Mouse (Mus musculus) kidney, embryonic 15.5 days (tissue): Measurements from ENCODE around the gene Riok1. TPM values are rescaled to one million over a fixed set of nuclear protein-coding genes. Genes with fewer than 3 reads are reported as not detected.

ENCODE experiments used
- ATAC-seq: fragments of 200-750 bp; cut with Nextera tagmentation; replicated peaks from 2 replicates; pipeline ENCODE4 v1.8.0; 2017; ENCODE audit warnings: moderate TSS enrichment; ENCODE audit not compliant: low FRiP score
- H3K27ac ChIP-seq: fragments of 300-500 bp; sonication (generic); 2 replicates; pipeline ENCODE4 v1.5.1; 2015; ENCODE audit warnings: mild to moderate bottlenecking, inconsistent platforms
- H3K27me3 ChIP-seq: fragments of 300-500 bp; sonication (generic); 2 replicates; pipeline ENCODE4 v1.6.1; 2015; ENCODE audit warnings: inconsistent platforms
- H3K36me3 ChIP-seq: fragments of 300-500 bp; sonication (generic); 2 replicates; pipeline ENCODE4 v1.6.1; 2015; ENCODE audit warnings: inconsistent platforms
- H3K4me1 ChIP-seq: fragments of 300-500 bp; sonication (generic); 2 replicates; pipeline ENCODE4 v1.6.1; 2015; ENCODE audit warnings: inconsistent platforms
- H3K4me2 ChIP-seq: fragments of 300-500 bp; sonication (generic); 2 replicates; pipeline ENCODE4 v1.6.1; 2015; ENCODE audit warnings: moderate library complexity, mild to moderate bottlenecking, inconsistent platforms
- H3K4me3 ChIP-seq: fragments of 300-500 bp; sonication (generic); replicated peaks from 2 replicates; pipeline ENCODE4 v1.5.1; 2015; ENCODE audit warnings: mild to moderate bottlenecking, inconsistent platforms
- H3K9ac ChIP-seq: fragments of 300-500 bp; sonication (generic); 2 replicates; pipeline ENCODE4 v1.6.1; 2015; ENCODE audit warnings: mild to moderate bottlenecking, inconsistent platforms
- H3K9me3 ChIP-seq: fragments of 300-500 bp; sonication (generic); replicated peaks from 2 replicates; pipeline ENCODE4 v1.6.1; 2016; ENCODE audit warnings: inconsistent platforms
- WGBS: fragments of 180-500 bp; shearing (Covaris S2); methylation state at CpG from one replicate; pipeline ENCODE4 v1.1.7; 2015; ENCODE audit warnings: mixed read lengths; 5-methylcytosine and 5-hydroxymethylcytosine counted together
- polyA plus RNA-seq: library from polyadenylated mRNA; unstranded; fragments of >200 nt; fragmentation: Nextera tagmentation; extraction: Ambion mirVana; gene quantifications from 2 replicates; pipeline ENCODE4 v1.2.1, GENCODE M21; 2015

Riok1 gene
- polyA plus RNA-seq, 1 experiment from 2014 or later: 54.7 TPM

GRCm38 (mm10) chr13:38012436-38012835 lies 24.4 kb upstream of the Riok1 start:
- H3K27me3 ChIP-seq: no peaks in the 10 kb centered on the region
- ATAC-seq: no peak
- H3K9me3 ChIP-seq: no peaks in the 10 kb centered on the region
- WGBS: 87% methylated on average over 5 of the region's 5 CpGs
- H3K4me2 ChIP-seq: no peak overlapping the region
- H3K4me1 ChIP-seq: no peaks in the 10 kb centered on the region
- no peak overlapping the region for H3K4me3 ChIP-seq
- H3K27ac ChIP-seq: no peak overlapping the region
- H3K9ac ChIP-seq: no peak overlapping the region
- H3K36me3 ChIP-seq: no peaks in the 10 kb centered on the region

DNA sequence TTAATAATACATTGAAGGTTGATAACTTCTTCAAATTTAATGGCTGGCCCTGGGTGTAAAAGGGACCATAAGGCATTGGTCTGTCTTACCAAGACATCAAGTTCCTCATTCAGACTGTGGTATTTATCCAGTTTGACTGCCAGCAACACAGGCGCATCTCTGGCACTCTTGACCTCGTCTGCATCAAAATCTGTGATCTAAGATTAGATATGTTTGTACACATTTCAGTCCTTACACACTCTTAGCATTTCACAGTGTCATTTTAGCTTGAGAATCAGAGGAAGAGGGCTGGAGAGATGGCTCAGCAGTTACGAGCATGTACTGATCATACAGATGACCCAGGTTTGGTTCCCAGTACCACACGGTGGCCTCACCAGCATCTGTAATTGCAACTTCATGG lies 21.2 kb upstream of the Riok1 start:
- no peak for ATAC-seq
- 92% methylated on average over 4 of the region's 4 CpGs for WGBS

DNA sequence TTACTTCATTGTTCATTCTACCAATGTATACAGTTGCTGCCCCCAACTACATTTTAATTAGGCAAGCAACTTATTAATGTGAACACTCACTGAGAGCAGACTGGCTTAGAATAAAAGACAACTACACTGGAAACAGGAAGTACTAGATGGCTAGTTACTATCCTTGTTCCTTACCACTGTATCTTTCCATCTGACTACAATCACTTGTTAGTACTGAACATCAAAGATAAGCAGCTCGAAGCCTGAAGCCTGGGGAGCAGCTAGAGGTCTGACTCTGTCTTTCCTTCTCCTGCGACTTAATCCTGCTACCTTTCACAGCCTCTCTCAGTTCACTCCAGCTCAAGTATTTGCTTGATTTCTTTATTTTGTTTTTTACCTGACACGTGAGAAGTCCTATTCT lies 18.0 kb upstream of the Riok1 start:
- Histone ChIP-seq H3K9me3 (no peaks in the 10 kb centered on the region), H3K27ac (no peak overlapping the region), H3K4me3 (no peak overlapping the region), H3K36me3 (no peaks in the 10 kb centered on the region), H3K4me1 (no peaks in the 10 kb centered on the region), H3K4me2 (no peak overlapping the region), H3K9ac (no peak overlapping the region), H3K27me3 (no peaks in the 10 kb centered on the region)
- no peak for ATAC-seq
- 64% methylated on average over 3 of the region's 3 CpGs for WGBS

More for the DNA sequence above, 21.2 kb upstream of the Riok1 start:
- H3K36me3 ChIP-seq: no peaks in the 10 kb centered on the region
- H3K9ac ChIP-seq: no peak overlapping the region
- H3K4me3 ChIP-seq: no peak overlapping the region
- no peaks in the 10 kb centered on the region for H3K27me3 ChIP-seq
- no peaks in the 10 kb centered on the region for H3K9me3 ChIP-seq
- H3K27ac ChIP-seq: no peak overlapping the region
- H3K4me2 ChIP-seq: no peak overlapping the region
- H3K4me1 ChIP-seq: no peaks in the 10 kb centered on the region

DNA sequence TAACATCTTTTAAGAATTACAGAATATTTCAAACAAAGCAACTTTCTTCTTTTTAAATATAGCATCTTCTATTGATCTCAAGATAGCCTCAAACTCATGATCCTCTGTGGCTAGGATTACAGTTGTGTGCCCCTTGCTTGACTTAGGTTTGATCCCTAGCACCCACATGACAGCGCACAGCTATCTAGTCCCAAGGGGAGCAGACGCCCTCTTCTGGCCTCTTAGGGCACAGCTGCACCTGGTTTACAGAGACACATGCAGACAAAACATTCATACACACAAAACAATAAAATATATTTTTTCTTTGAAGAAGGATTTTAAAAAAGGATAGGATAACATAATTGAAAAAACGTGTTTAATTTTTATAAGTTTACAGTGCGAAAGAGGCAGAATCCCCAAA lies 10.9 kb upstream of the Riok1 start:
- H3K4me1 ChIP-seq: no peaks in the 10 kb centered on the region
- WGBS: 44% methylated on average over 4 of the region's 4 CpGs
- H3K27ac ChIP-seq: no peak overlapping the region
- ATAC-seq: no peak
- no peak overlapping the region for H3K9ac ChIP-seq
- no peak overlapping the region for H3K4me3 ChIP-seq
- H3K27me3 ChIP-seq: no peaks in the 10 kb centered on the region
- no peaks in the 10 kb centered on the region for H3K36me3 ChIP-seq
- no peak overlapping the region for H3K4me2 ChIP-seq
- H3K9me3 ChIP-seq: no peaks in the 10 kb centered on the region

DNA sequence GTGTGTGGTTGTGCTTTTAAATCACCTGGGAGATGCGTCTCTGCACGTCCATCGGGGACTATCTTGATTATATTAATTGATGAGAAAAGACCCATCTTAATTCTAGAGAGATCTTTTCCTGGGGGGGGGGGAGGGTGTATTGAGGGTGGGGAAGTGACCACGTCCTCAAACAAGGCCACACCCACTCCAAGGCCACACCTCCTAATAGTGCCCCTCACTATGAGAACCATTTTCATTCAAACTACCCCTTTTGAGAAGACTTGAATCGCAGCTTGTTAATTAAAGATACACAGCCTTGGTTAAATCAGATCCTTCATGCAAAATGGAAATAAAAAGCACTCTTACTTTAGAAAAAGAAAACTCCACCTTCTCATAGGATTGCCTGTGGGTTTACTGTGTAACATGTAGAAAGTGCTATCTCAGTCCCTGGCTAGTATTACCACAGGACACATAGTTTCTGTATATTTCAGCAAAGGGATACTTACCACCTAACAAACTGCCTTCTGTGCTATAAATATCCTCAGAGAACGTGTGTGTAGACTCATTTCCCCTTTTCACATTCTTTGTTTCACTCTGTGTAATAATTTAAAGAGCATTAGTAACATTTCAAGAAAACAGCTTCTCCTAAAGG lies 9.1 kb upstream of the Riok1 start:
- Histone ChIP-seq H3K9ac (no peak overlapping the region), H3K9me3 (no peaks in the 10 kb centered on the region), H3K27ac (no peak overlapping the region), H3K4me1 (no peaks in the 10 kb centered on the region), H3K4me3 (no peak overlapping the region), H3K36me3 (no peaks in the 10 kb centered on the region), H3K4me2 (no peak overlapping the region), H3K27me3 (no peaks in the 10 kb centered on the region)
- 67% methylated on average over 6 of the region's 6 CpGs for WGBS
- ATAC-seq: no peak

GRCm38 (mm10) chr13:38028407-38028806 lies 8.4 kb upstream of the Riok1 start:
- Histone ChIP-seq H3K36me3 (no peaks in the 10 kb centered on the region), H3K4me2 (no peak overlapping the region), H3K4me1 (no peaks in the 10 kb centered on the region), H3K9me3 (no peaks in the 10 kb centered on the region), H3K27me3 (no peaks in the 10 kb centered on the region), H3K9ac (no peak overlapping the region), H3K4me3 (no peak overlapping the region), H3K27ac (no peak overlapping the region)
- WGBS: 80% methylated on average over 4 of the region's 4 CpGs
- no peak for ATAC-seq

- no peaks in the 10 kb centered on the region for H3K27me3 ChIP-seq
- H3K9me3 ChIP-seq: no peaks in the 10 kb centered on the region
- H3K4me1 ChIP-seq: peaks cover 22% of the 10 kb centered on the region
- H3K4me2 ChIP-seq: peak within 1 kb of the TSS; percentile 90
- ATAC-seq: peak; percentile 97
- peak within 1 kb of the TSS; percentile 75 for H3K9ac ChIP-seq
- peak within 1 kb of the TSS; percentile 75 for H3K4me3 ChIP-seq
- under 1% methylated on average over 47 of the region's 47 CpGs for WGBS
- peak within 1 kb of the TSS; percentile 86 for H3K27ac ChIP-seq
- peaks cover 34% of the 10 kb centered on the region for H3K36me3 ChIP-seq
Measured at GRCm38 (mm10) chr13:38037044-38037687, 371 bp downstream of the Riok1 start, which contains the start of gene Cage1. Cage1 (minus strand) TSS chr13:38037069.

GRCm38 (mm10) chr13:38037811-38038210 lies 1.0 kb downstream of the Riok1 start:
- Histone ChIP-seq H3K4me2 (peak overlapping the region; percentile 90), H3K9ac (peak overlapping the region; percentile 75), H3K36me3 (peaks cover 39% of the 10 kb centered on the region), H3K4me1 (peaks cover 22% of the 10 kb centered on the region), H3K9me3 (no peaks in the 10 kb centered on the region), H3K27me3 (no peaks in the 10 kb centered on the region), H3K27ac (peak overlapping the region; percentile 82), H3K4me3 (peak overlapping the region; percentile 75)
- 34% methylated on average over 12 of the region's 12 CpGs for WGBS
- ATAC-seq: no peak

DNA sequence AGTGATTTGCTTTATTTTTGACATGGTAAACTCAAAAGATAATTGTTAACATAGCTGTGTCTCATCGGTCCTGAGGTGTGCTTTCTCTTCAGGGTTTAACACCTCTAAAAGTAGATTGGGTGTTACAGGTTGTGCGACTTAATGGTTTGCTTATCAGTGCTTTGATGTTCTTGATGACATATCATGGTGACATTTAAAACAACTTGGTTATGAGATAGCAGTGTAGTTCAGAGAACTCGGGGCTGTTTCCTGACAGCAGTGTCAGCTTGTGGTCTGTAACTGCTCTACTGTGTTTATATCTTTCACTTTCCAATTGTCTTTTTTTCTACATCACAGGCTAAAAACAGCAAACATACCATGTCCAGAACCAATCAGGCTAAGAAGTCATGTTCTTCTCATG lies 13.1 kb downstream of the Riok1 start:
- Histone ChIP-seq H3K4me3 (no peak overlapping the region), H3K27me3 (no peaks in the 10 kb centered on the region), H3K4me1 (no peaks in the 10 kb centered on the region), H3K9me3 (no peaks in the 10 kb centered on the region), H3K36me3 (peaks cover 99% of the 10 kb centered on the region), H3K9ac (no peak overlapping the region), H3K27ac (no peak overlapping the region), H3K4me2 (no peak overlapping the region)
- no peak for ATAC-seq
- WGBS: 92% methylated on average over 3 of the region's 3 CpGs

- H3K27me3 ChIP-seq: no peaks in the 10 kb centered on the region
- 88% methylated on average over 11 of the region's 11 CpGs for WGBS
- H3K9ac ChIP-seq: no peak overlapping the region
- no peaks in the 10 kb centered on the region for H3K4me1 ChIP-seq
- H3K4me2 ChIP-seq: no peak overlapping the region
- H3K27ac ChIP-seq: no peak overlapping the region
- no peak for ATAC-seq
- H3K9me3 ChIP-seq: no peaks in the 10 kb centered on the region
- H3K4me3 ChIP-seq: no peak overlapping the region
- peaks cover 57% of the 10 kb centered on the region for H3K36me3 ChIP-seq
Measured at GRCm38 (mm10) chr13:38062678-38063077, 25.9 kb downstream of the Riok1 start.

GRCm38 (mm10) chr13:38064854-38065663 lies 28.3 kb downstream of the Riok1 start:
- Histone ChIP-seq H3K4me2 (no peak overlapping the region), H3K27ac (no peak overlapping the region)

GRCm38 (mm10) chr13:38070945-38071344 lies 34.1 kb downstream of the Riok1 start:
- no peak overlapping the region for H3K4me3 ChIP-seq
- WGBS: 55% methylated on average over 4 of the region's 4 CpGs
- H3K4me1 ChIP-seq: peaks cover 8% of the 10 kb centered on the region
- H3K9me3 ChIP-seq: no peaks in the 10 kb centered on the region
- no peak overlapping the region for H3K4me2 ChIP-seq
- no peak overlapping the region for H3K27ac ChIP-seq
- H3K36me3 ChIP-seq: peaks cover 4% of the 10 kb centered on the region; the same call in 1 of the 2 replicates
- no peak overlapping the region for H3K9ac ChIP-seq
- H3K27me3 ChIP-seq: no peaks in the 10 kb centered on the region
- ATAC-seq: no peak

More at GRCm38 (mm10) chr13:38064854-38065663, 28.3 kb downstream of the Riok1 start:
- 72% methylated on average over 11 of the region's 11 CpGs for WGBS
- ATAC-seq: 0 out of 2 replicates have a peak, but pooled peaks have one; percentile 25
- Histone ChIP-seq H3K36me3 (peaks cover 39% of the 10 kb centered on the region), H3K9me3 (no peaks in the 10 kb centered on the region), H3K4me1 (no peaks in the 10 kb centered on the region), H3K27me3 (no peaks in the 10 kb centered on the region), H3K9ac (no peak overlapping the region), H3K4me3 (no peak overlapping the region)
